Mouse (Mus musculus) heart, postnatal 4 days (tissue): ENCODE measurements around the gene Oxgr1. TPM values are rescaled to one million over a fixed set of nuclear protein-coding genes. Genes with fewer than 3 reads are reported as not detected.

Experiments used
- DNase-seq: peaks from one replicate; pipeline ENCODE4 v3.0.0; 2021
- total RNA-seq, 2 experiments: library from RNA; stranded (reverse); gene quantifications; 2 replicates each; pipeline ENCODE4 v1.2.3; 2021

Gene Oxgr1
- total RNA-seq, 2 experiments from 2014 or later, result not detected

DNA sequence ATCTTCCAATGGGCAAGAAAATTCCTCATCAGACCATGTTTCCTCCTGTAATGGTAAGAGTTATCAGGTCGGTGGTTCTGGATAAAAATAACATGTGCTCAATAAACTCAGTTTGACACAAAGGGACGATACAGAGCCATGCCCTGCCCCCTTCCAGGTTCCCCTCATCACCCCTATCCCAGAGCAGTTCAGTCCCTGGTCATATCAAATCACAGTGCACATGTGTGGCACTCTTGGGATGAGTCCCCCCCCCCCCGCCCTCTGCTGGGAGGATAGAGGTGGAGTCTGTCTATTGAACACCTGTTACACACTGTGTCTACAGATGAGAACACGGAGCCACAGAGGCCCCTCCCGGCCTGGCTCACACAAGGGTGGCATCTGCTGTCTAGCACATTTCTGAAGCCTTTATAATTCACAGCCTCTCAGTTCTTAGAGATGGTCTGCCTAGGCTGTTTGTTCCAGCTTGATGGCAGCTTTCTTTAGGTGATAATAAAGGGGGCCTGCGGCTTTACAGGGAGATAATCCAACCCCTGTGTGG, 61.5 kb downstream of the Oxgr1 start:
- no peak for DNase-seq

Other genes starting within 250 kb of the Oxgr1 start
- 100 to 1,000 TPM; 193 TPM for gene Mbnl2, start 233.2 kb upstream of the Oxgr1 start, total RNA-seq